Mouse (Mus musculus): ENCODE measurements at regions not wholly inside any gene's neighbourhood (a gene's known extent, or its start where the extent isn't known, plus 50 kb on each side); places are given as distances from the start of the nearest gene placed in this dataset.

GRCm38 (mm10) chr9:120741521-120741920, 170.3 kb downstream of the Rpl14 start:
- TF ChIP-seq CTCF (IDR thresholded peaks at IDR 0.05) (no peak), EP300 (IDR thresholded peaks at IDR 0.05; ENCODE audit: insufficient read depth, low read depth, low read length) (no peak), POLR2A (IDR thresholded peaks at IDR 0.05; ENCODE audit: insufficient read depth, low read depth, low read length) (no peak)
- Histone ChIP-seq H3K4me1 (ENCODE audit: control insufficient read depth, insufficient read depth, low read length) (peaks cover 31% of the 10 kb centered on the region), H3K4me3 (no peak overlapping the region), H3K36me3 (ENCODE audit: control insufficient read depth, insufficient read depth, low read length) (no peaks in the 10 kb centered on the region; the same call in 1 of the 2 replicates), H3K79me2 (replicated peaks; ENCODE audit: control insufficient read depth, insufficient read depth, low read length) (no peaks in the 10 kb centered on the region), H3K27ac (no peak overlapping the region), H3K27me3 (ENCODE audit: control insufficient read depth, insufficient read depth, low read length) (no peaks in the 10 kb centered on the region), H3K9ac (ENCODE audit: low read depth, low read length) (no peak overlapping the region)
- no peak for DNase-seq
- 73% methylated on average over 2 of the region's 2 CpGs for WGBS
- intact Hi-C loops (cut with DNase I): loop anchor here (2.0 kb wide), 1 partner anchor 85 kb away; no protein-coding TSS in a partner anchor

- Histone ChIP-seq H3K36me3 (ENCODE audit: control insufficient read depth, insufficient read depth, low read length) (no peaks in the 10 kb centered on the region; the same call in 1 of the 2 replicates), H3K9ac (ENCODE audit: low read depth, low read length) (no peak overlapping the region), H3K4me3 (no peak overlapping the region), H3K27me3 (ENCODE audit: control insufficient read depth, insufficient read depth, low read length) (no peaks in the 10 kb centered on the region), H3K79me2 (replicated peaks; ENCODE audit: control insufficient read depth, insufficient read depth, low read length) (no peaks in the 10 kb centered on the region), H3K27ac (peak overlapping the region; percentile 22), H3K4me1 (ENCODE audit: control insufficient read depth, insufficient read depth, low read length) (peaks cover 23% of the 10 kb centered on the region)
- intact Hi-C loops (cut with DNase I): no loop called here
- WGBS: 35% methylated on average over 9 of the region's 9 CpGs
- peak; percentile 25 to 28 for DNase-seq
- TF ChIP-seq EP300 (IDR thresholded peaks at IDR 0.05; ENCODE audit: insufficient read depth, low read depth, low read length) (0 out of 2 replicates have a peak, but pooled peaks have one; percentile 15), POLR2A (IDR thresholded peaks at IDR 0.05; ENCODE audit: insufficient read depth, low read depth, low read length) (no peak)
Measured at GRCm38 (mm10) chr9:120743455-120743854, 172.2 kb downstream of the Rpl14 start.

GRCm38 (mm10) chr9:120745674-120746073, 174.4 kb downstream of the Rpl14 start:
- WGBS: 87% methylated on average over 6 of the region's 6 CpGs
- no peaks in the 10 kb centered on the region for H3K79me2 ChIP-seq (replicated peaks; ENCODE audit: control insufficient read depth, insufficient read depth, low read length)
- H3K27me3 ChIP-seq (ENCODE audit: control insufficient read depth, insufficient read depth, low read length): no peaks in the 10 kb centered on the region
- no peak overlapping the region for H3K9ac ChIP-seq (ENCODE audit: low read depth, low read length)
- no peak overlapping the region for H3K4me3 ChIP-seq
- no peaks in the 10 kb centered on the region for H3K36me3 ChIP-seq (ENCODE audit: control insufficient read depth, insufficient read depth, low read length)
- H3K27ac ChIP-seq: no peak overlapping the region
- intact Hi-C loops (cut with DNase I): no loop called here
- TF ChIP-seq CTCF (IDR thresholded peaks at IDR 0.05) (no peak), POLR2A (IDR thresholded peaks at IDR 0.05; ENCODE audit: insufficient read depth, low read depth, low read length) (no peak), EP300 (IDR thresholded peaks at IDR 0.05; ENCODE audit: insufficient read depth, low read depth, low read length) (no peak)
- peaks cover 7% of the 10 kb centered on the region for H3K4me1 ChIP-seq (ENCODE audit: control insufficient read depth, insufficient read depth, low read length)
- DNase-seq: no peak

GRCm38 (mm10) chr9:120750820-120751219, 178.2 kb upstream of the Ctnnb1 start:
- Histone ChIP-seq H3K27ac (no peak overlapping the region), H3K36me3 (ENCODE audit: control insufficient read depth, insufficient read depth, low read length) (no peaks in the 10 kb centered on the region), H3K79me2 (replicated peaks; ENCODE audit: control insufficient read depth, insufficient read depth, low read length) (no peaks in the 10 kb centered on the region), H3K4me3 (no peak overlapping the region), H3K9ac (ENCODE audit: low read depth, low read length) (no peak overlapping the region), H3K27me3 (ENCODE audit: control insufficient read depth, insufficient read depth, low read length) (no peaks in the 10 kb centered on the region), H3K4me1 (ENCODE audit: control insufficient read depth, insufficient read depth, low read length) (no peaks in the 10 kb centered on the region)
- WGBS: 95% methylated on average over 4 of the region's 4 CpGs
- intact Hi-C loops (cut with DNase I): no loop called here
- TF ChIP-seq EP300 (IDR thresholded peaks at IDR 0.05; ENCODE audit: insufficient read depth, low read depth, low read length) (no peak), POLR2A (IDR thresholded peaks at IDR 0.05; ENCODE audit: insufficient read depth, low read depth, low read length) (no peak), CTCF (IDR thresholded peaks at IDR 0.05) (no peak)
- DNase-seq: no peak

- no peaks in the 10 kb centered on the region for H3K36me3 ChIP-seq (ENCODE audit: control insufficient read depth, insufficient read depth, low read length)
- no peaks in the 10 kb centered on the region for H3K4me1 ChIP-seq (ENCODE audit: control insufficient read depth, insufficient read depth, low read length)
- H3K27me3 ChIP-seq (ENCODE audit: control insufficient read depth, insufficient read depth, low read length): no peaks in the 10 kb centered on the region
- no peak overlapping the region for H3K9ac ChIP-seq (ENCODE audit: low read depth, low read length)
- intact Hi-C loops (cut with DNase I): no loop called here
- TF ChIP-seq POLR2A (IDR thresholded peaks at IDR 0.05; ENCODE audit: insufficient read depth, low read depth, low read length): no peak
- TF ChIP-seq CTCF (IDR thresholded peaks at IDR 0.05): no peak
- no peak for TF ChIP-seq EP300 (IDR thresholded peaks at IDR 0.05; ENCODE audit: insufficient read depth, low read depth, low read length)
- DNase-seq: no peak
- H3K4me3 ChIP-seq: no peak overlapping the region
- 91% methylated on average over 5 of the region's 5 CpGs for WGBS
- H3K27ac ChIP-seq: no peak overlapping the region
- H3K79me2 ChIP-seq (replicated peaks; ENCODE audit: control insufficient read depth, insufficient read depth, low read length): no peaks in the 10 kb centered on the region
Measured at GRCm38 (mm10) chr9:120751686-120752484, 177.1 kb upstream of the Ctnnb1 start.

- H3K79me2 ChIP-seq (replicated peaks; ENCODE audit: control insufficient read depth, insufficient read depth, low read length): no peaks in the 10 kb centered on the region
- H3K27ac ChIP-seq: no peak overlapping the region
- no peaks in the 10 kb centered on the region for H3K27me3 ChIP-seq (ENCODE audit: control insufficient read depth, insufficient read depth, low read length)
- no peaks in the 10 kb centered on the region for H3K36me3 ChIP-seq (ENCODE audit: control insufficient read depth, insufficient read depth, low read length)
- DNase-seq: no peak
- intact Hi-C loops (cut with DNase I): no loop called here
- TF ChIP-seq POLR2A (IDR thresholded peaks at IDR 0.05; ENCODE audit: insufficient read depth, low read depth, low read length) (no peak), EP300 (IDR thresholded peaks at IDR 0.05; ENCODE audit: insufficient read depth, low read depth, low read length) (no peak), CTCF (IDR thresholded peaks at IDR 0.05) (no peak)
- no peak overlapping the region for H3K4me3 ChIP-seq
- H3K4me1 ChIP-seq (ENCODE audit: control insufficient read depth, insufficient read depth, low read length): no peaks in the 10 kb centered on the region
- H3K9ac ChIP-seq (ENCODE audit: low read depth, low read length): no peak overlapping the region
Measured at GRCm38 (mm10) chr9:120754151-120754550, 174.9 kb upstream of the Ctnnb1 start.
